Mouse (Mus musculus) spleen, adult 2 months (tissue): ENCODE results near the gene Dync1li1. TPM values are rescaled to one million over a fixed set of nuclear protein-coding genes. Genes with fewer than 3 reads are reported as not detected.

Source experiments
- DNase-seq, 2 experiments: peaks; one replicate each; pipeline versions ENCODE4 v3.0.0 to v3.0.0-alpha.2; 2012 to 2021; ENCODE audit warnings: low spot score in 2 of 2, low read depth in 1 of 2
- H3K27ac ChIP-seq: fragments of 200-500 bp; 2 replicates; pipeline ENCODE4 v1.5.1; 2012; ENCODE audit warnings: low read length, inconsistent platforms; ENCODE audit not compliant: insufficient read depth
- H3K27me3 ChIP-seq: fragments of 200-500 bp; 2 replicates; pipeline ENCODE4 v1.6.1; 2012; ENCODE audit warnings: mild to moderate bottlenecking, moderate library complexity, low read length, inconsistent platforms; ENCODE audit not compliant: control insufficient read depth, insufficient read depth
- H3K36me3 ChIP-seq: fragments of 200-500 bp; 2 replicates; pipeline ENCODE4 v1.6.1; 2012; ENCODE audit warnings: mild to moderate bottlenecking, low read length, inconsistent platforms; ENCODE audit not compliant: control insufficient read depth, insufficient read depth
- H3K4me1 ChIP-seq: fragments of 200-500 bp; 2 replicates; pipeline ENCODE4 v1.6.1; 2011; ENCODE audit warnings: inconsistent platforms; ENCODE audit not compliant: control insufficient read depth, insufficient read depth, insufficient read length
- H3K4me3 ChIP-seq: fragments of 200-500 bp; 2 replicates; pipeline ENCODE4 v1.5.1; 2011; ENCODE audit warnings: mild to moderate bottlenecking, inconsistent platforms; ENCODE audit not compliant: insufficient read depth, insufficient read length; ENCODE audit errors: extremely low read depth
- CTCF ChIP-seq: fragments of 200-500 bp; IDR thresholded peaks from 2 replicates; pipeline ENCODE4 v1.5.1; 2011; ENCODE audit warnings: mild to moderate bottlenecking, inconsistent platforms; ENCODE audit not compliant: insufficient read depth, insufficient read length, insufficient replicate concordance; ENCODE audit errors: extremely low read depth
- POLR2A ChIP-seq: fragments of 200-500 bp; IDR thresholded peaks from 2 replicates; pipeline ENCODE4 v1.6.1; 2011; ENCODE audit warnings: low read depth, low read length, inconsistent platforms
- WGBS: fragments of 180-500 bp; shearing (Covaris S2); methylation state at CpG from one replicate; pipeline ENCODE4 v1.1.7; 2018; 5-methylcytosine and 5-hydroxymethylcytosine counted together
- polyA plus RNA-seq: library from polyadenylated mRNA; depleted of rRNA; stranded (reverse); fragments of >200 nt; gene quantifications from 2 replicates; pipeline ENCODE4 v1.2.3, GENCODE M21; 2012

Dync1li1 gene
- polyA plus RNA-seq, 1 experiment = 9.8 TPM

DNA sequence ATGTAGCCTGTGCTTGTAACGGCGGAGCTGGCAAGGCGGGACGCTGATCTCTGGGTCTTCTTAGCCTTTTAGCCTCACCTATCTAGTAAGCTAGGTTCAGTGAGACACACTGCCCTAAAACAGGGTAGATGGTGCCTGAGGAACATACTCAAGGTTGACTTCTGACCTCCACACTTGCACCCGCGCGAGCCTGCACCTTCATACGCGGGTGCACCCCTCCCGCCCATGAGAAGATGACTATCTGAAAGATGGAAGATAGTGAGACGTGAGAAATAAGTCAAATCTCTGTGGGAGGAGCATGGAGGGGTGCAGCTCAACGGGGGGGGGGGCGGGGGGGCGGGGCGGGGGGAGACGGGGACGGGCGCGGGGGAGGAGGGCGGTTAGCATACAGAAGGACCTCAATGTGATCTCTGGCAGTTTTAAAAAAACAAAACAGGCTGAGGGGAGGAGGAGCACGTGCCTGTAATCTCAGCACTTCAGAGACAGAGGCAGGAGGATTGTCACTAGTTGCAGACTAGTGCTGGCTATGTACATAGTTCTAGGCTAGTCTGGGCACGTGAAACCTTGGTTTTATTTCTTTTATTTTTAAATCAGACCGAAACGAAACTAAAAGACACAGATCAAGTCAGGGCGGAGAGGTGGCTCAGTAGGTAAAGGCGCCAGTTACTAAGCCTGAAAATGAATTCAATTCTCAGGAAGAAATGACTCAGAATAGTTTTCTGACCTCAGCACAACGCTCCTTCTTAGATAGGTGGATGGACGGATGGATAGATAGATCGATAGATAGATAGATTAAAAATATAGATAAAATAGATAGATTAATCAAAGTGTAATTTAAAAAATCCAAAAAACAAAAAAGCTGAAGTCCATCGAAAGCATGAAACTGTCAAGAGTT is 41.6 kb downstream of the Dync1li1 start:
- peaks cover 6% of the 10 kb centered on the region for H3K4me1 ChIP-seq
- DNase-seq = peak in 1 of 2 experiments; percentile 47
- H3K4me3 ChIP-seq = peak overlapping the region; percentile 58
- TF ChIP-seq CTCF (no peak), POLR2A (no peak)
- H3K36me3 ChIP-seq = 0 out of 2 replicates have a peak, but pooled peaks cover 1% of the 10 kb centered on the region
- H3K27me3 ChIP-seq = no peaks in the 10 kb centered on the region
- peak overlapping the region; percentile 66 for H3K27ac ChIP-seq
- WGBS = 15% methylated on average over 29 of the region's 30 CpGs

- TF ChIP-seq CTCF (peak; percentile 28; the same call in 1 of the 2 replicates), POLR2A (peak; percentile 80)
- WGBS = 1% methylated on average over 51 of the region's 53 CpGs
- H3K4me3 ChIP-seq = peak within 1 kb of the TSS; percentile 86
- H3K27me3 ChIP-seq = no peaks in the 10 kb centered on the region
- no peaks in the 10 kb centered on the region for H3K36me3 ChIP-seq
- DNase-seq = peak; percentile 94 to 99
- H3K27ac ChIP-seq = peak within 1 kb of the TSS; percentile 96
- peaks cover 6% of the 10 kb centered on the region for H3K4me1 ChIP-seq
Measured at GRCm38 (mm10) chr9:114731011-114731755, 42.6 kb downstream of the Dync1li1 start, which contains the start of gene Cmtm6. Gene Cmtm6 (plus strand): TSS chr9:114731116.

- DNase-seq = no peak
Measured at GRCm38 (mm10) chr9:114731871-114732682, 43.5 kb downstream of the Dync1li1 start.

GRCm38 (mm10) chr9:114733238-114733637 is 44.6 kb downstream of the Dync1li1 start:
- Histone ChIP-seq H3K27ac (no peak overlapping the region), H3K36me3 (peaks cover 6% of the 10 kb centered on the region; the same call in 1 of the 2 replicates), H3K27me3 (no peaks in the 10 kb centered on the region), H3K4me3 (no peak overlapping the region), H3K4me1 (peaks cover 6% of the 10 kb centered on the region)
- 68% methylated on average over 2 of the region's 2 CpGs for WGBS
- no peak for DNase-seq
- TF ChIP-seq POLR2A (no peak), CTCF (no peak)

More at GRCm38 (mm10) chr9:114731871-114732682, 43.5 kb downstream of the Dync1li1 start:
- Histone ChIP-seq H3K27ac (peak overlapping the region; percentile 96; the same call in 1 of the 2 replicates), H3K4me3 (peak overlapping the region; percentile 86), H3K27me3 (no peaks in the 10 kb centered on the region), H3K4me1 (peaks cover 6% of the 10 kb centered on the region), H3K36me3 (peaks cover 3% of the 10 kb centered on the region; the same call in 1 of the 2 replicates)
- WGBS = 35% methylated on average over 12 of the region's 12 CpGs
- no peak for TF ChIP-seq POLR2A
- TF ChIP-seq CTCF = no peak

- Histone ChIP-seq H3K4me3 (no peak overlapping the region), H3K36me3 (peaks cover 14% of the 10 kb centered on the region), H3K27ac (no peak overlapping the region), H3K4me1 (peaks cover 9% of the 10 kb centered on the region), H3K27me3 (no peaks in the 10 kb centered on the region)
- TF ChIP-seq CTCF (no peak), POLR2A (no peak)
- no peak for DNase-seq
- WGBS = 82% methylated on average over 11 of the region's 11 CpGs
Measured at GRCm38 (mm10) chr9:114736442-114736841, 47.9 kb downstream of the Dync1li1 start.

- TF ChIP-seq POLR2A = no peak
- no peak for TF ChIP-seq CTCF
- H3K27ac ChIP-seq = 0 out of 2 replicates have a peak overlapping the region, but pooled peaks have one; percentile 7
- WGBS = 74% methylated on average over 9 of the region's 9 CpGs
- H3K27me3 ChIP-seq = no peaks in the 10 kb centered on the region
- H3K36me3 ChIP-seq = peaks cover 18% of the 10 kb centered on the region
- H3K4me3 ChIP-seq = no peak overlapping the region
- H3K4me1 ChIP-seq = peaks cover 16% of the 10 kb centered on the region; the same call in 1 of the 2 replicates
- DNase-seq = no peak
Measured at GRCm38 (mm10) chr9:114740336-114740735, 51.7 kb downstream of the Dync1li1 start.
